Mouse (Mus musculus) erythroblast, adult 5-6 weeks (primary cell): ENCODE results near the gene Btf3. TPM values are rescaled to one million over a fixed set of nuclear protein-coding genes. Genes with fewer than 3 reads are reported as not detected.

Experiments used
- ATAC-seq: replicated peaks from 2 replicates; pipeline ENCODE4 v1.8.0; 2016; ENCODE audit warnings: moderate number of reproducible peaks, mild to moderate bottlenecking, moderate TSS enrichment, inconsistent platforms; ENCODE audit not compliant: poor library complexity, low FRiP score, severe bottlenecking
- total RNA-seq, 2 experiments: library from RNA; stranded (forward) in 1 of 2; stranded (reverse) in 1 of 2; fragments of 150-400 nt in 1 of 2; fragments of 200-764, 138-1000 nt in 1 of 2; gene quantifications; 2 replicates each; pipeline versions ENCODE4 v1.2.3 to v1.2.4; 2015 to 2017; ENCODE audit warnings: low replicate concordance in 2 of 2

Btf3 gene
- total RNA-seq, 2 experiments from 2014 or later: 325 to 425 TPM

DNA sequence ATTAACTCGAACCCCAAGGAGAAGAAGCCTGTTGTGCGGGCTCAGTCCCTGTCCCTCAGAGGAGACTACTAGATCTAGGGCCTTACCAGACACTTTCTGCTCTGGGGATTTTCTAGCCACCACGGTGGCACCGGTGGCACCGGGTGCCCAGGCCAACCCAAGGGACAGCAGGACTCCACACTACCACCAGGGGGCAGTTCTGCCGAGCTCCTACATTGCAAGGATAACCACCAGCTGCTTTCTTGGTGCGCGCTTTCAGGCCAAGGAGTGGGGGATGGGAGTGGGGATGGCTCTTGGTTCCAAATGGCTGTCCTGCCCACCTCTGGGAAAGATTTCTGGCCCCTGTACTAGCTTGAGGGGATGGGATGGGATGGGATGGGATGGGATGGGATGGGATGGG, 34.7 kb upstream of the Btf3 start:
- 0 out of 2 replicates have a peak, but pooled peaks have one; percentile 49 for ATAC-seq

DNA sequence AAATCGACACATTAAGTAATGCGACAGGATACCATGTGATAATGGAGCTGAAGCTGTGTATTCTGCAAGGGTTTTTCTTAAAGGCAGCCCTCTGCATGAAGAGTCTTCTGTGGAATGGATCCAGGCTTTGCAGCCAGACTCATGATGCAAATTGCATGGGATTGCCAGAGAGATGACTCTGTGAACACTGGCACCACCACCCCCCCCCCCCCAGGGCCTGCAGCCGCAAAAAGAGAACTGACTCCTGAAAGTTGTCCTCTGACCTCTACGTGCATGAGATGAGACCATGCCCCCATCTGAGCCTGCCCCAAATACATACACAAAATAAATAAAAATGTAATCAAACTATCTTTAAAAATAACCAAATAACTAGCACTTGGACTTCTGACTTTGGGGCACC, 32.7 kb upstream of the Btf3 start:
- ATAC-seq: no peak

DNA sequence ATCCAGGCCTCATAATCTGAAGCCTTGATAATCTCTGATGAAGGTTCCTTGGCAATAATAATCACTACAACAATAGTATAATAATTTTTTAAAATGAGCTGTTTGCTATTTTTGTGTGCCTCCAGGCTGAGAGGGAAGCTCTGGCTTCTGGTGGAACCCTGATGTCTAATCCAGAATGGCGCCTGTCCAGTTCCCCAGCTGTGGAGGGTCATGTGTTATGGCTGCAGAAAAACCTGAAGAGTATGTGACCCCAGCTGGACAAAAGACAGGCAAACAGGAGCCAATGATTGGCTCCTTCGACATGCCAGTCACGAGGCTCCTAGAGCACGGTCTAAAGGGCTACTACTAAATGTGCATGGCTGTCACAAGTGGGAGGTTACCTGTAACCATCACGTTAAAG, 23.7 kb upstream of the Btf3 start:
- ATAC-seq: no peak

DNA sequence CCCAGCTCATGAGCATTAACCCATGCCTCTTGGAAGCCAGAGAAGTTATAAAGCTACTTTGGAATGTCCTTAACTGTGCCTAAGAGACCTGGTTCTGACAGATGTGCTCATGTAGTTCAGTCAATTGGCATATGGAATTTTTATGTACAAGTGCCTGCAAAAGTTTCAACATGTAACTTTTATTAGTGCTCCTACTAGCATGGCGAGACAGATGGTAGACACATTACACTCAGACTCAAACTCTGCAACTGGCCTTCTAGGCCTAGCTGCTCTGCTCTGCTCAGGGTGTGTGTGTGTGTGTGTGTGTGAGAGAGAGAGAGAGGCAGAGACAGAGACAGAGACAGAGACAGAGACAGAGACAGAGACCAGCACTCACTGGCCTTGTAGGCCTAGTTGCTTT, 19.4 kb upstream of the Btf3 start:
- no peak for ATAC-seq

DNA sequence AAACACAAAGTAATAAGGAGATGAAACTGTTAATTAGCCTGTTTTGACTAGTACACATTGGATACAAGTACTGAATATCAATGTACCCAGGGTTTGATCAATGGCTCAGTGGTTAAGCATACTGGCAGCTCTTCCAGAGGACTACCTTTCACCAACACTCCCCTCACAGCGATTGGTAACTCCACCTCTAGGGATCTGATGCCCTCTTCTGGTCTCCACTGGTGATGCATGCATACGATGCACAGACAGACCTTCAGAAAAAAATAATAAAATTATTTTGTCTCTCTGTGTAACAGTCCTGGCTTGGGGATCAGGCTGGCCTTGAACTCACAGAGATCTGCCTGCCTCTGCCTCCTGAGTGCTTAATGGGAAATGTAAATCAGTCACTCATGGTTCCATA, 15.3 kb upstream of the Btf3 start:
- no peak for ATAC-seq

DNA sequence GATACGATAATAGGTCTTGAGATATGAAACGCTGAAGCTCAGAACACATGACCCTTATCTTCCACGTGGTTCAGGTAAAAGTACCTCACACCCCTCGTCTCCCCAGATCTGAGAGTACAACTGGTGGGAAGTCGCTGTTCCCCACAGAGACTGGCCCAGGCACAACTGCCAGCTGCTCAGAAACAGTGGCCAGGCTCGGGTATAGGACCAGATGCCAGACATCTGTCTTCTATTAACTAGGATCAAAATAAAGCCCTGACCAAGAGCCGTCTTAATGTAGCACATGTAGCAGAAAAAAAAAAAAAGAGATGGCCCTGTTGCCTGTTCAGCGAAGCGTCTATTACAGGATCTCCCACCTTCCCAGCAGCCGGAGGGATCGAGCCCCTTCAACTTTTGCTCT, 8.2 kb upstream of the Btf3 start:
- no peak for ATAC-seq

DNA sequence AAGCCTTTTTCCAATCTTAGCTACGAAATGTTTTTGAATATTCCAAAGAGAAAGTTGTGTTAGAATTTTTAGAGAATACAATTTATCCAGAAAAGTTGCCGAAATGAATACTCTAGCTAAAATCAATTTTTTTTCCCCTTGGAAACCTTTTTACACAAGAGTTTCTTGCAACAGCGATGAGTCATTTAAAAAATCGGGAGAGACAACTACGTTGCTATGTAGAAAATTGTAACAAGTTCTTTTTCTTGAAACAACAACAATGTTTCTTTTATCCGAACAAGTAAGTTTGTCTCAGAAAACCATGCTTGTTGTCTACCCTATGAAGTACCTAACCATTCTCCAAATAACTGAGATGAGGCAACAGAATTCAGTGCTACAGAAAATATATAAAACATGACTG, 1.1 kb upstream of the Btf3 start:
- ATAC-seq: no peak

DNA sequence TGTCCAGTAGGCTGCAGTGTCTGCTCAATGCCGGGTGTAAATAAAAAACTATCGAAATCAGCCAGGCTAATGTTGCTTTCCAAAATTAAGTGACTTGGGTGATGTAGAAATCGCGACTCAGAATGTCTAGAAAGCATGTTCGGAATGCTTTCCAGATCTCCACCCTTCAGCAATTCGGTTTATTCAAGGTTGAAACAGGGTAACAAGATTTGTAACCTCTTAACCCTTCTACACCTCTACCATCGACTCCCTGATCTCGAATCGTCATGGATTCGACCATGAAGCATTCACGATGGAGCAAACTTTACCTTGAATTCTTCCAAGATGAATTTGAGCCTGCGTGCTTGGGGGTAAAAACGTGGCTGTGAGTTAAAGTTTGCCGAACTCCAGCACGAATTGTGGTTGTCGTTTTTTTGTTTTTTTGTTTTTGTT, 456 bp upstream of the Btf3 start:
- ATAC-seq: peak; percentile 68

DNA sequence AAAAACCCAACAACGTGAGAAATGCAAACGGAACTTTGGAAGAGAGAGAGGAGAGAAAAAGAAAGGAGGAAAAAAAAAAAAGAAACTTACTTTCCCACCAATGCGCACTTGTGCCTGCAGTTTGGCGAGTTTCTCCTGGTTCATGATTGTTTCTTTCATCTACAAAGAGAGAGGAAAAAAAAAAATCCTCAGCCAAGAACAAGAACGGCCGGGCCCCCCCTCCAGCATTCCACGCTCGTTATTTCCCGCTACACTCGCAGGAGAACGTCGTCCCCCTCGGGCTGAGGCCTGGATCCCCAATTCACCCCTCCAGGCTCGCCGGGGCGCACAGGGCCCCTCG, 696 bp downstream of the Btf3 start:
- no peak; the same call in 1 of the 2 replicates for ATAC-seq

DNA sequence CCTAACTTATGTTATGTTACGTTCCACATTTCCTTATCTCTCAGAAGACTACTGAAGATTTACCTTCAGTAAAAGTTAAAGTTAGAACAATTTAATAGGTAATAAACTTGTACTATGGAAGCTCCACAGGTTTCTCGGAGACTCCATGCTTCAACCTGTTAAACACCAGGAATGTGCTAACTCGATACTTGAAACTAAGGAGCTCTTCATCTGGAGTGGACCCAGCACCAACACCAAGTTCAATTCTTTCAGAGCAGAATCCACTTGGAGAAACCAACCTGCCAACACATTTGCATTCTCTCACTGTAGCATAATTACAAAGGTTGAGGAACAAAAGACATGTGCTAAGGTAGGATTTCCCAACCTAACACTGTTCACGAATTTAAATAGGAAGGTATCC, 1.7 kb downstream of the Btf3 start:
- no peak for ATAC-seq

DNA sequence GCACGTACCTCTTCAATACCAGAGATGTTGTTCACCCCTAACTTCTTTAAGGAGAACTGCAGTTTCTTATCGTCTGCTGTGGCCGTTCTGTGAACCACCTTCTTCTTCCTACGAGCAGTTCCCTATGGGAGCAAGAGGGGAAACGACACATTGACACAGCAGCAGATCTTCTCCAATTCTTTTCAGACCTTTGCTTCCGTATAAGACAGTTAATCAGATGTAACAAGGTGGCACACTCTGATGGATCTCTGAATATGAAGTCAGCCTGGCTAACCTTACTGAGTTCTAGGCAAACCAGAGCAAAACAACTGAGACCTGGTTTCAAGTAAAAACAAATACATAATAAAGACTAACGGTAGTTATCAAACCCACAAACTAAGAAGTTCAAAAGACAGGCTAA, 3.2 kb downstream of the Btf3 start:
- no peak for ATAC-seq

DNA sequence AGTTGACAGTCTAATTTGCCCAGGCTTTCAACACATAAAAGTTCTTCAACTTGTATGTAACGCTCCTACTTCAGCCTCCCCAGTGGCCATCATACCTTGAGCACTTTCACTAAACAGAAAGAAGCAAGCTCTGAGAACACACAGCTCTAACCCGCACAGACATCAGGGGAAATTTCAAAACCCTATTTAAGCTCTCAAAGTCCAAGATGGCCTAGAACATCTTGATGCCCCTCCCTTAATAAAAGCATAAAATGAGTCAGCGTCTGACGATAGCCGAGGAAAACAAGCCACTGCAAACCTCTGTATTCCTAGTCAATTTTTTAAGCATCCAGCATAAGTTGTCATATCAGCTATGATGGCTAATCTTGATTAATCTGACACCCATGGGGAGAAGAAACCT, 5.2 kb downstream of the Btf3 start:
- ATAC-seq: no peak

DNA sequence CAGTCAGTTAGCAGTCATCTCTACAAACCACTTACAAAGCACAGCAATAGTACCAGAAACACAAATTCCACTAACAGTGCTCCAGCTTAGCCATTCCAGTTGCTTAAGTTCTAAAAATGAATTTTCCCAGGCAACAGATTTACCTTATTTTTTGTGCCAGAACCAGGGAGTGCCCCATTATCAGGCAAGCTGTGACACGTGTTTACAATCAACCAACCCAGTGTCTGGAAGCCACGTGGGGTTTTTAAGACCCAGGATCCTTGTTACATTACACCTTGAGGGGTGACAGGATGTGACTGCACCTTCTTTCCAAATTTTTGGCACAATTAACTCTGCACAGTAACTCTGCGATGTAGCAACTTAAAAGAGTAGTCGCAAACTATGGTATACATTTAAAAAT, 8.1 kb downstream of the Btf3 start:
- ATAC-seq: no peak

DNA sequence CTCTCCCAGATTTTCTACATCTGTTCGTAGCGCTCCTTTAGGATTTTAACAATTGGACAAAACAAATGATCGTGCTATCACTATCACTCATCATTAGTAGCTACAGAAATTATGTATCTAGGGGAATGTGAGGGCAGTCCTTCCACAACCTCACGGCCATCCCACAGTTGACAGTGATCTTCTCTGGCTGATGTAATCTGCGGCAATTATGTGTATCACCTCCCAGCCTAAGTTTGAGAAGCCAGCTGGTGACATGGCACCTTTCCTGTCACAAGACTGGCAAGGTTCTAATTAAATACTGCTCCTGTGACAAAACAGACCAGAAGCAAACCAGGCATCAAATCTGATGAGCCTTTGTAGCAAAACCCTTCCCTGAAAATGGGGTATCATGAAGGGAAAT, 8.8 kb downstream of the Btf3 start:
- ATAC-seq: no peak

DNA sequence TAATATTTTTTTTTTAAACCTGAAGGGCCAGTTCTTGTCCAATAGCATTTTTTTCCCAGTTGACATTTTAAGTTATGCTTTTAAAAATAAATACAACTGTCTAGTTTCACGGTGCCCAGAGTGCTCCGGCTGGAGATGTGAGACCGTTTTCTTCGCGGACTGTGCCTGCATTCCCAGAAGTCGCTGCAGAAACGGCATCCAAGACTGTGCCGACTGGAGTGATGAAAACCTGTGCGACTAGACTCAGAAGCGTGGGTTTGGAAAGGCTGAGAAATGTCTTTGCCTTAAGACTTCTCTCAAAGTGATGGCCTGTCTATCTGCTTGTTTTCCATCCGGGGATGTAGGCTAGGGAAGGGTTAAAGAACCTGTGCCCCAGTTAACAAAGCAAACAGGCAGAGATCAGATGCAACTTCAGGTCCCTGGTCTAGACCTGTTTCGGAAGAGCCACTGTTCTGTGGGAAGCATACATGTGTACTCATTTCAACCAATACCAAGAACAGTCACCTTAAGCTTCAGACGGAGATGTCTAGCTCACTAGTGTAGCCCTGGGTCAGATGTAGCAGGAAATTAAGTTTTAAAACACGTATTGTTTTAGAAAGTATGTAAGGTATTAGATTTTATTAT, 9.8 kb downstream of the Btf3 start:
- no peak for ATAC-seq

DNA sequence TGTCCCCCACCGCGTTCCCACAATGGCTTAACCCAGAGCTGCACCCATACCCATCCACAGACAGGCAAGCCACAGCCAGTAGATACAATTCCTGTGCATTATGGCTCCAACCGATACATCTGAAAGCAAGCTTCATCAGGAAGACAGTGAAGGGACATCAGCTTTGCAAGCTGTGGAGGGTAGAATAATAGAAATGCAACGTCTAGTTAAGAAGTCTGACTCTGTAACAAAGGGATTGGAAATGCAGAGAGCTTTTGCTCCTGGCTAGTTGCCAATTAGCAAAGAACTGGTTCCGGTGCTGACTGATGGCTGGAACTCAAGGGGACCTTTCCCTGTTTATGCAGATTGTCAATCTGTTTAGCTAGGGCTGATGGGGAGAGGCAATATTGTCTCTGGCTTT, 10.4 kb downstream of the Btf3 start:
- ATAC-seq: no peak

DNA sequence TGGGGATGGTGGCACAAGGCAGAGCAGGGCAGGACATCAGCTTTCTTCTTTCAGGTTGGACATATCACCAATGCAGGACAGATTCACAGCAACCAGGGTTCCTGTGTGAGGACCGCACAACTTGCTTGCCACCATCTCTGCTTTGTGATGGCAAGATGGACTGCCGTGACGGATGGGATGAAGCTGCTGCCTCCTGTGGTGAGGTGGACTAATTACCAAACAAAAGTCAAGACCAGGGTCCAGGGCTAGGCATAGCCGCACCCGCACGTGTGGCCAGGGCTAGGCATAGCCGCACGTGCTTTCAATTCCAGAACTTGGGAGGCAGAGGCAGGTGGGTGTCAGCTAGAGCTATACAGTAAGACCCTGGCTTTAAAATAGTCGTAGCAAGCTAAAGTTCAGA, 11.5 kb downstream of the Btf3 start:
- ATAC-seq: no peak

DNA sequence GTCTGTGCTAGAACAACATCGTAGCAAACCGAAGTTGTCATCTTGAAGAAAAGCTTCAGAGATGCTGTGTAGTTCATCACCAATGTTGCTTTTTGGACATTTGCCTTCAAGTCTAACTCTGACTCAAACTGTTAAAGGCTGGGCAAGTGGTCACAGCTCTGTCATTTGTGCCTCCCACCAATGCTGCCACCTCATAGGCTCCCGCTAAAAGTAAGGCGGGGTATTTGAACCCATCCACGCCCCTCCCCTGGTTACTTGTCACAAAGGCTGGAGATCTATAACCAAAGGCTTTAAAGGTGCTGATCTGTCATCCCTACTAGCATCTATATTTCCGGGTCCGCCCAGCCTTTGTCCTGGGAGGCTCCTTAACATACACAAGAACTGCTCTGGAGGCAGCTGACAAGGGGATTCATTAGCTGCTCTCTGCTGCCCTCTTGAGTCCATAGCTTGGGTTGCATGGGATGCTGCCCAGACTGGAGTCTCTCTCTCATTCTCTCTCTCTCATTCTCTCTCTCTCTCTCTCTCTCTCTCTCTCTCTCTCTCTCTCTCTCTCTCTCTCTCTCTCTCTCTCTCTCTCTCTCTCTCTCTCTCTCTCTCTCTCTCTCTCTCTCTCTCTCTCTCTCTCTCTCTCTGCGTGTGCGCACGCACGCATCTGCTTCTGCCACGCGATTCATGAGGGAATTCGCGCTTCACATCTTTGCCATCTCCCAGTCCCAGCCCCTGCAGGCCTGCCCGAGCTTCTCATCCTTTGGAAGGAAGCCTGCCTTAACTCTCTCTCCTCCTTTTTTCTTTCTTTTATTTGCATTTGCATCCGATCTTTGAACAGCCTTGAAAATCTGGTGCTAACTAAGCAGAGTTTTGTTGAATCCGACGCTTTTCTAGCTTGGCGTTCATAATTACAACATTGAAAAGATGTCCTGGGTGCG, 17.7 kb downstream of the Btf3 start:
- peak; percentile 84 for ATAC-seq

DNA sequence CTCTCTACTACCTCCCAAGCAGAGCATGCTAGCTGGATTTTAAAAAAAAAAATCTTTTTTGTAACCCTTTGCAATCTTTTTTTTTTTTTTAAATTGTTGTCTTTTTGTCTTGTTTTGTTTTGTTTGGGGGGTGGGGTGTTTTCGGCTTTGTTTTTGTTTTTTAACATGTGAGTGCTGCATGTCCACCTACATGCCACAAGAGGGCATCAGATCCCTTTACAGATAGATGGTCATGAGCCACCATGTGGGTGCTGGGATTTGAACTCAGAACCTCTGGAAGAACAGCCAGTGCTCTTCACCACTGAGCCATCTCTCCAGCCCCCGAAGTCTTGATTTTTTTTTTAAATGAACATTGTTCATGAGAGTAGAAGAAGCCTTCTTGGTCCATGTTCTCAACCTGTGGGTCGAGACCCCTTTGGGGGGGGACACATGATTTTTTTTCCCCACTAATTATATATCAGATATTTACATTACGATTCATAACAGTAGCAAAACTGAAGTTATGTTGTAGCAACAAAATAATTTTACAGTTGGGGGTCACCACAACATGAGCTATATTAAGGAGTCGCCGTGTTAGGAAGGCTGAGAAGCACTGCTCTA, 18.8 kb downstream of the Btf3 start:
- ATAC-seq: no peak

DNA sequence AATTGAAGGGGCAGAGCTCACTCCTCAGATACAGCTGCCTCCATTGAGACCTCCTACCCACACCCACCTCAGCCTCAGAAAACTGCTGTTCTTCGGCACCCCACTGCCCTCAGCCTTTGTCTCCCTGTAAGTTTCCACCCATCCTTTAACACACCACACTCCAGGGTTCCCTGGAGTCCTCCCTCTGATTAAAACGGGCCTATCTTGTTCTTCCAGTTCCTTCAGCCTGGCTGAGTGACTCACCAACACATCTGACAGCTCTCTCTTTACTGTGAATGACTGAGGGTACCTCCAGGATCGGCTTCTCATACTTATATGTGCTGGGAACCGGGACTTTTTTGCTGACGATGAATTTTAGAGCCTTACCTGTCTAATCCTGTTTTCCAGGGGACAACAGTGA, 20.7 kb downstream of the Btf3 start:
- ATAC-seq: no peak

DNA sequence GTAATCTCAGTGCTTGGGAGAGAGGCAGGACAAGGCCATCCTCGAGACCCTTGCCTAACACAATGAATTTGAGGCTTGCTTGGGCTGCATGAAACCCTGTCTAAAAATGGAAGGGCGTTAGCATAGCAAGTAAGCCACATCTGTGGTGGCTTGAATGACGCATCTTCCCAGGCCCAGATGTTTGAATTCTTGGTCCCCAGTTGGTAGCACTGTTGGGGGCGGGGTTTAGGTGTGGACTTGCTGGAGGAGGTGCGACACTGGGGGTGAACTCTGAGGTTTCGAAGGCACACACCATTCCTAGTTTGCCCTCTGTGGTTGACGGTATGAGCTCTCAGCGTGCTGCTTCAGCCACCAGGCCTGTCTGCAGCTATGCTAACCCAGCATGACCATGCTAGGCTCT, 25.1 kb downstream of the Btf3 start:
- no peak for ATAC-seq
